Mouse (Mus musculus) adrenal gland, adult 18-20 months (tissue): Measurements from ENCODE around the gene Ckb. TPM values are rescaled to one million over a fixed set of nuclear protein-coding genes. Genes with fewer than 3 reads are reported as not detected.
"Not testable (repeated sequence)": the region's sequence is repeated elsewhere in the genome, so short reads cannot be mapped to it uniquely, and the experiment has no call there.

Source experiments
- DNase-seq, 2 experiments: peaks; one replicate each; pipeline ENCODE4 v3.0.0; 2021 to 2022; ENCODE audit warnings: low spot score in 2 of 2
- total RNA-seq, 2 experiments: library from RNA; stranded (reverse); gene quantifications; 1 replicate in 1 of 2; 2 replicates in 1 of 2; pipeline ENCODE4 v1.2.3; 2021

Gene Ckb
- total RNA-seq, 2 experiments from 2014 or later: 45.2 to 76.0 TPM

- peak in 1 of 2 experiments; percentile 34 for DNase-seq
Observed at GRCm38 (mm10) chr12:111670371-111670971, 1.7 kb downstream of the Ckb start.

DNA sequence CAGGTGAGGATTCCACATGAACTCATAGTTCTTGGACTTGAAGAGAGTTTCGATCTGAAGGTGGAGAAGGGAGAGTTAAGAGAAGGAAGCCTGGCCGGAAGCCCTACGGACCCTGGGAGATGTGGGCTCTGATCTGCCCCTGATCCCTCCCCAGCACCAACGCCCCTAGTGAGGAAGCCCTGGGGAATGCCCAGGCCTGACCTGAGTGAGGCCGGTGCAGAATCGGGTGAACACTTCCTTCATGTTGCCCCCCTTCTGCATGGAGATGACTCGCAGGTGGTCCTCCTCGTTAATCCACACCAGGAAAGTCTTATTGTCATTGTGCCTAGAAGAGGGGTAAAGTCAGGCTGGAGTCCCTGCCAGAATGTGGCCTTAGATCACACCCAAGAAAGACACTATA, 2.2 kb downstream of the Ckb start:
- no peak for DNase-seq

- no peak for DNase-seq
Observed at GRCm38 (mm10) chr12:111669000-111669788, 2.9 kb downstream of the Ckb start.

- DNase-seq: peak; percentile 96 to 99
Observed at GRCm38 (mm10) chr12:111668457-111668912, 3.7 kb downstream of the Ckb start.

- DNase-seq: no peak
Observed at GRCm38 (mm10) chr12:111667421-111667820, 4.7 kb downstream of the Ckb start.

- DNase-seq: no peak
Observed at GRCm38 (mm10) chr12:111666380-111666779, 5.8 kb downstream of the Ckb start.

DNA sequence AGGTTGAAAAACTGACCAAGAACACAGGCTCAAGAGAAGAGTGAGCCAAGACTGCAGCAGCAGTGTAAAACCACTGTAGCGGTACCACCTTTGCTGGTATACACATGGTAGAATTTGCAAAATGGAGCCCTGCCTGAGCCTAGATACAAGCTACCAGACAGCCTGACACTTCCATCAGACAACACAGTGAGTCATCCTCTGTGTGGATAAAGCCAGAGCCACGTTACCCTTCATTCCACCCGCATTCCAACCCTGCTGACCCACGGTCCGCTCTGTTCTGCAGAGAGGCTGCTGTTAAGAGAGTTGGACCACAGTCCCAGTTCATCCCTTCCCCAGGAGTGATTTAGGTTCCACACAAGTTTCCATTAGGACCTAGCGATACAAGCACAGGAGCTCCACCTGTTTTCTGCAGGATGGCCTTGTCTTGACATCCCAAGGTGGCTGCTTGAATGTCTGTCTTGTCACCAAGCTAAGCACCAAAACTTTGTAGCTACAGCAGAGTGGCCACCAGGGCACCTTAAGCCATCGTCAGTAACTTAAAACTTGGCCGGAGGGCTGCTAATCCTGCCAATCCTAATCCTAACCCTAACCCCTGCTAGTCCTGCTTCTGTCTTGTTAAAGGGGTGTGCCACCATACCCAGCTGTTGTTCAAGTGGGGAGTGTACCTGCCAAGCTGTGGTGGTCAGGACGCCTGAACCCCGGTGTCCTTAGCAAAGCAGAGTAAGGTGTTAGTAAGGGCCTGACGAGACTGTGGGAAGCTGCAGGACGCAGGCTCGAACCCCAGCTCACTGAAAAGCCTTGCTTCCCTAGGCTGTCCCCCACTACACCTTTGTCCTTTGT, 6.9 kb downstream of the Ckb start:
- DNase-seq: no peak

DNA sequence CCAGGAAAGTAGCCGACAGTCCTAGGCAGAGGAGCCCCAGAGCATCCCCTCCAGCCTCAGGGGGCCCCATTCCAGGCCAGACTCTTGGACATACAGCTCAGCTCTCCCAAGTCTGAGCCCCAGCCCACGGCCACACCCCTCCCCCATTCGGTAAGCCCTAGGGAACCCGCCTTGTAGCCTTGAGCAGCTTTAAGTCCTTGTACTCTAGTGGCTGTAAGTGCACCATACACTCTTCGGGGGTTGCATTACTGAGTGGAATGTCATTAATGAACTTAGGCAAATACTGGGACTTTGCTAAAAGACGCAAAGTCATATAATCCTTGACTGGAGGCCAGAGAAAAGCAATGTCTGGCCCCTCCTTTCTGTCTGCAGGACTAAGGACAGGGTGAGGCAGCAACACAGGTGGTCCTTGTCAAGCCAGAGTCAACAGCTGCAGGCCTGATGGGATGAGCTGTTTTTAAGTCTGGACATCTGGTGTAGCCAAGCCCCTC, 7.9 kb downstream of the Ckb start:
- no peak for DNase-seq

GRCm38 (mm10) chr12:111663228-111664143, 8.7 kb downstream of the Ckb start:
- DNase-seq: no peak

GRCm38 (mm10) chr12:111661554-111661953, 10.6 kb downstream of the Ckb start:
- DNase-seq: not testable (repeated sequence)

DNA sequence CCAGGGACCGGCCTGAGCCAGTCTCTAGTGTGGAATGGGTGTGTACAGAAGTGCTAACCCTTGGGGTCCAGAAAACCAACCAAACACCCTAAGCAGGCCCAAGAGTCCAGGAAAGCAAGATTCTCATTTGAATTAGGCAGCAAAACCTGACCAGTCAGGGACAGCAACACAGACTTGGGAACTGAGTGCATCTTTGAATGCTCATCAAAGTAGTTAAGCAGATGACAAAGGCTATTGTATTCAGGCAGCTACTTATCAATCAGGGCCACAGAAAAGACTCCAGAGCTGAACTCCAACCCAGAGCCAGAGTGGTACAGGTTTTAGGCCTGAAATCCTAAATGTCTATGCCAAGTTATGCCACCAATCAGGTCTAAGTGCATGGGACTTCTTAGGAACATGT, 11.5 kb downstream of the Ckb start:
- DNase-seq: no peak

DNA sequence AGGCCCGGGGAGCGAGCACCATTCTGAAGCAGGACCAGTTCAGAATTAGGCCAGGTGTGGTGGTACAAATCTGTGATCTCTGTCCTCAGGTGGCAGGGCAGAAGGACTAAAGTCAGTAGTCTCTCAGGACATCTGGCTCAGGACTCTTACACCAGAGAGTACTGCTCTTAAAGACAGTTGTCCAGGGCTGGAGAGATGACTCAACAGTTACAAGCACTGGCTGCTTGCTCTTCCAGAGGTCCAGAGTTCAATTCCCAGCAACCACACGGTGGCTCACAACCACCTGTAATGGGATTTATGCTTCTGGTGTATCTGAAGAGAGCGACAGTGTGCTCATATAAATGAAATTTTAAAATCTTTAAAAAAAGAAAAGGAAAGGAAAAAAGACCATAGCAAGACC, 12.8 kb downstream of the Ckb start:
- no peak for DNase-seq

DNA sequence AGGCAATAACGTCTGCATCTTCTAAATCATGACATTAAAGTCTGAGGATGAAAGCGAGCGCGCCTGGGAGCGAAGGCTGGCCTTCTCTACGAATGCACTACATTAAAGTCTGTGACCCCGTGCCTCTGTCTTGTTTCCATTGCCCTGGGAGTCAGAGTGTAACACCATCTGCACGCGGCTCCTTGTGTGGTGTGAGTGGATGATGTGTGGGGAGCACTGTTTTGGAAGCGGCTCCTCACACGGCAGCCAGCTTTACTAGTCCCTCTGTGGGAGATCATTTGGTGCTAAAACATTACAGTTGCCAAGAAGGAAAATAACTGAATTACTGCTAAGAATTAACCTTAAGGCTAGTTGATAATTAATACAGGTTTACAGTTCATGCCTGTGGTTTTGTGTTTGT, 16.4 kb downstream of the Ckb start:
- DNase-seq: no peak

- peak; percentile 66 to 73 for DNase-seq
Observed at GRCm38 (mm10) chr12:111653434-111653833, 18.7 kb downstream of the Ckb start.

GRCm38 (mm10) chr12:111652953-111653352, 19.2 kb downstream of the Ckb start:
- no peak for DNase-seq

DNA sequence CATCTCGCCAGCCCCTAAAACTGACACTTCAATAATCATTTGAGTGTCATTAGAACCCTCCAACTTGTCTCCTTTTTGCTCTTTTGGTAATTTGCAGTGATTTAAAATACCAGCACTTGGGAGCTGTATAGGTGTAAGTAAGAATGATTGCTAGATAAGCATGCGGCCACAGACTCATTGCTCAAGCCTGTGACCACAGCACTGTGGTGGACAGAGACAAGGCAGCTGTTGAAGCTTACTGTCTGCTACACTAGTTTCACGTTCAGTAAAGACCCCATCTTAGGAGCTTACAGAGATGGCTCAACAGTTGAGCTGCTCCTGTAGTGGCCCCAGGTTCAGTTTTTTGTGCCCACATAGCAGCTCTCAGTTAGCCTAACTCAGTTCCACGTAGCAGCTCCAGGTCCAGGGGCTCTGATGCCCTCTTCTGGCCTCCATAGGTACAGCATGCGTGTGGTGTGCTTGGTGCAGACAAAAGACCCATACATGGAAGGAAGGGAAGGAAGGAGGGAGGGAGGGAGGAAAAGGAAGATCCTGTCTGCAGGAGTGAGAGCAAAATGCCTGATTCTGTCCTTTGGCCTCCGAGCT, 24.0 kb downstream of the Ckb start:
- peak; percentile 55 to 57 for DNase-seq
